Mouse (Mus musculus): ENCODE results near the gene Capn5.
"Not testable (repeated sequence)": the region's sequence is repeated elsewhere in the genome, so short reads cannot be mapped to it uniquely, and the experiment has no call there.

Gene Capn5

DNA sequence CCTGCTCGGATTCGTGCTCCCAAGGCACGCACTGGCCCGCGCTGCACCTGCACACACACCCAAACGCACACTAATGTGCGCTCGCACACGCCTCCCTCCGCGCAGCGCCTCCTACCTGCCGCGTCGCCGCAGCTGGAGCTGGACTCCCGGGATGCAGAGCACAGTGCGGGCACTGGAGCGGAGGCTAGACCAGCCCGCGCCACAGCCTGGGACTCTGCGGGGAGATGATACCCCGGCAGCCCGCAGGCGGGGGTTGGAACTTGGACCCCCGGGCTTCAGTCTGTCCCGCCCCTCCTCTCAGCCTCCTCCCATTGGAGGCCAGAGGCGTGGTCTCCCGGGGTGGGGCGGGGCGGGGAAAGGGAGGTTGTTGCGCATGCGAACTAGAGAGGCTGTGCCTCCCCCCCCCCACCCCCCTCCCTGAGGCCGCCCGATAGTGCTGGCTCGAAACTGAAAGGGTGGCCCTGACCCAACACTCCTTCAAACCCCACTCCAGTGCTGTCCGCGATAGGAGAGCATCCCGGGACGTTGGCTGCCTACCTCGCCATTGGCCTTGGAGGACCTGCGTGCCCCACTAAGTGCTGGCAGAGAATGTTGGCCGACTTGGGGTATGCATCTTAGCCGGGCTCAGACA lies at the start of gene Capn5:
Gene Capn5 (minus strand): TSS at position 346 of the 631 bp plus-strand sequence.
- DNase-seq (ENCODE audit: low spot score): peak; percentile 78

GRCm38 (mm10) chr7:98223796-98224195 lies 45.7 kb upstream of the Capn5 start:
- DNase-seq (ENCODE audit: low spot score): no peak

DNA sequence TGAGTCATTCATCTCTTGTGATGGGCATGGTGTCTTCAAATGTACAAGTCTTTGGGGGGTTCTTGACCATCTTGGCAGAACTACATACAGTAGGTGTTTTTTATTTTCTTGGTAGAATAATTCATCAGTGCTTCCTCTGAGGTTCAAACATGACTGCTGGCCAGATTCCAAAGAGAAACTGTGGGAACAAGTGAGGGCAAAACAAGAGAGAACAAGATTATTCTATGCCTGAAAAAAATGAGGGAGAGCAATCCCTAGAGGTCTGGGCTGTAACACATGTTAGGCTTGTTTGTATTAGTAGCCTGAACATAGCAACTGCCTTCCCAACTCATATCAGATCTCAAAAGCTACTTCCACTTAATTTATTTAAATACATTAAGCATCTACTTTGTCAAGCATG lies 38.6 kb upstream of the Capn5 start:
- DNase-seq (ENCODE audit: low spot score): no peak

DNA sequence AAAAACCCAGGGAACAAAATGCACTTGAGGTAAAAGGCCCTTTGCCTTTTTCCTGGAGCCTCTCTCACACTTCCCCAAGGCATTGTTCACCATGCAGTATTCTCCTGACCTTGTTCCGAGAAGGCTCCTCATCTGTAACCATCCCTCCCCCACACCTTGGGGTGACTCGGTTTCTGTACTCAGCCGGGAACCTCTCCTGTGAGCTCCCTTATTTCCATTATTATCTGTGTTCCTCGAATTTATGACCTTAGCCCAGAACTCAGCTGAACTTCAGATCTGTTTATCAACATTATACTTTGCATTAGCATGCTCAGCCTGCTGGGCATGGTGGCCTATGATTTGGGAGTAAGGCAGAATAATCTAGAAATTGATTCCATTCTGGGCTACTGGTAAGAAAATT lies 24.9 kb upstream of the Capn5 start:
- DNase-seq (ENCODE audit: low spot score): no peak

- DNase-seq (ENCODE audit: low spot score): no peak
These were observed 23.5 kb upstream of the Capn5 start for GRCm38 (mm10) chr7:98201493-98202028.

DNA sequence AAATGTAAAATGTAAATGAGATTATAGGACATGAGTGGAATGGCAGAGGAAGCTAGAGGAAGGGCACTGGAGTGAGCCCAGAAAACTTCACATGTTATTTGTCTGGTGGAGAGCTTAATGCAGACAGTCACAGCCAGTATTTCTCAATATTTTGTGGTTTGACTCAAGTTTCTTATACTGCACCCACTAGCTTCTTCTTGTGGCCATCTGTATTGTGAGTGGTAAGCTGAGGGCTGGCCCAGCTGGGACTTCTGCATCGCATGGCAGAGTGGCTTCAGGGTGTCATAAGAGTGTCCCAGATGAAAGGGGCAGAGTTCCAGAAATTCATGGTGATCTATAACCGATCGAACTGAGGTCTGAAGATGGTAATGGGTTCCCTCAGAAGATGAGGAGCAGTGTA lies 22.3 kb upstream of the Capn5 start:
- DNase-seq (ENCODE audit: low spot score): no peak

DNA sequence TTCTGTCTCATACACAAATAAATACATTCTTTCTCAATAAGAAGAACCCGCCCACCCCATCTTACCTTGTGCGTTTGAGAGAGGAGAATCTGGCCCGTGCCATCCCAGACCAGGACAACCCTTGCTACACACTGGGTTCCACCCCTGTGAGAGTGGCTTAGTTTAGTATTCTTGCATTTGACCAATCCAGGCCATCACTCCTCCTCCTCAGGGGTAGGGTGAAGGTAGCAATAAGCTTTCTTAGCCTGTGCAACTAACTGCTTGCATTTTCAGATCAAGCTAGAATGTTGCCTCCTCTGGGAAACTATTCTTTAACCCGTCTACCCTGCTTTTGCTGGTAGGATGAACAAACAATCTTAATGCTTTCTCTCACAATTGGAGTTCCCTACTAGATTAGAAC lies 21.3 kb upstream of the Capn5 start, which contains the start of gene B3gnt6:
Gene B3gnt6 (minus strand): TSS at position 101 of the 400 bp plus-strand sequence.
- DNase-seq (ENCODE audit: low spot score): no peak

DNA sequence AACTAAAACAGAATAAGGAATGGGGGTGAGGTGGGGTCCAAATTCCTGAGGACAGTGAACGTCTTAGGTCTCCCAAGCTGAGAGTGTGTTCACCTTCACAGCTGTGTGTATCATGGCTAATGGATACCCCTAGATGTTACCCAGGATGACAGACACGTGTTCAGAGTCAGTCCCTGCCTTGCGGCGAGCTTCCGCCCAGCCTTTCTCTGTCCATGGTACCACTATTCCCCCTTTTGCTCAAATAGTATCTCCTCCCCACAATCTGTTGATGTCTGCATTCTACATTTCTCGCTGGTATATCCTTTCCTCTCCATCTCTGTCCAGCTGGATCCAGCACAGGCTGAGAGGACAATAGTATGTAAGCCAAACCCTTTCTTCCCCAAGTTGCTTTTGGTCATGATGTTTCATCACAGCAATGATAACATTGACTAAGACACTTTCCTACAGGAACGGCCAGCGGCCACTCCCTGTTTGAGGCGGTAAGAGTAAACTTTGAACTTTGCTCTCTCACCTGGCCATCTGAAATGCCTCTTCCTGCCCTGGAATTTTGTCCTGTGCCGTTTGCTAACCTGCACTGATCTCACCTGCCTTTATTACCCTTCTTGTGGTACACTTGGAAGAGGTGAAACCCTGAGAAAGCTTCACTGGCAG lies 17.2 kb upstream of the Capn5 start:
- peak; percentile 21 for DNase-seq (ENCODE audit: low spot score)

DNA sequence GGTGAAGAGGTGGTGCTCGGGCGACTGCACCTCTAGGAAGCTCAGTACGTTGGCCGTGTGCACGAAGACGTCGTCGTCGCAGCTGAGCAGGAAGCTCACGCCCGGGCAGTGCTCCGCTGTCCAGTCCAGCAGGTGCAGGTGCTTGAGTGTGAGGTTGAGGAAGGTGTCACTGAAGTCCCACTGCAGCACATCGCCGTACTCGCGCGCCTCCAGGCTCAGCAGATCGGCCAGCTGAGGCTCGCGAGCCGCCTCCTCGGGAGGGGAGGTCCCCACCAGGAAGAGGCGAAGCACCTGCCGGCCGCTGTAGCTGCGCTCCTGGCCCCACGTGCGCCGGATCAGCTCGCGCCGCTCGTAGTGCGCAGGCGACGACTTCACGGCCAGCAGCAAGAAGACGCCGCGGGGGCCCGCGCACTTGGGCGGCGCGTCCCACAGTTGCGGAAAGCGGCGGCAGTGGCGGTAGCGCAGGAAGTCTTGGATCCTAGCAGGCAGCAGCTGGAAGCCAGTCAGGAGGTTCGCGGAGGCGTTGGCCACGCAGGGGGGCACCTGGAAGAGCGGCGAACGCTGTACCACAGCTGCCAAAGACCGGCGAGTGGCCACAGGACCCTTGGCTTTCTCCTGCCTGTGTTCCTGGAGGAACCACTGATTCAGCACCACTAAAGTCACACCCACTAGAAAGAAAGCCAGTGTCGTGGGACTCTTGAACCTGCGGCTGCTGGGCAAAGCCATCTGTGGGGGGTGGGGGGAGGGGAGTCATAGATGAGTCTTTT lies 16.1 kb upstream of the Capn5 start:
- peak; percentile 48 for DNase-seq (ENCODE audit: low spot score)

DNA sequence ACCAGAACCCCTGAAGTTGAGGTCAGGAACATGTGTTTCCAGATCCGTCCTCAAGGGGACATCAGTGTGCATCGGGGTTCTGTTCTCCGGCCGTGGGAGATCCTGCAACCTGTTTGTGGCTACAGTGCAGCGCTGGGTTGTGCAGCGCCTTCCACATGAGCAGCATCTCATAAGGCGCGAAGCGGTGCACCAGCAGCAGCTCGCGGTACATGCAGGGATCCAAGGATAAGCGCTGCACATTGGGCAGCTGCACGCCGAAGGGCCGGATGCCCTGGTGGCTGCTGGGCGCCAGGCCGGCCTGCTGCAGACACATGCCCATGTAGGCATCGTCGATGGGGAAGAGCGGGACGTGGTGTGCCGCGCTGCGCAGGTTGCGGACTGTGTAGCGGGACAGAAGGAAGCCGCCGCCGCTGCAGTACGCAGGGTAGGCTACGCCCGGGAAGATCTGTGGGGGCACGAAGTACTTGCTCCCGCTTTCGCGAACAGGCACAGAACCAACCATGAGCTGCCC lies 15.5 kb upstream of the Capn5 start:
- DNase-seq (ENCODE audit: low spot score): peak; percentile 67

- DNase-seq (ENCODE audit: low spot score): peak; percentile 33
These were observed 13.6 kb upstream of the Capn5 start for GRCm38 (mm10) chr7:98191571-98192250.

DNA sequence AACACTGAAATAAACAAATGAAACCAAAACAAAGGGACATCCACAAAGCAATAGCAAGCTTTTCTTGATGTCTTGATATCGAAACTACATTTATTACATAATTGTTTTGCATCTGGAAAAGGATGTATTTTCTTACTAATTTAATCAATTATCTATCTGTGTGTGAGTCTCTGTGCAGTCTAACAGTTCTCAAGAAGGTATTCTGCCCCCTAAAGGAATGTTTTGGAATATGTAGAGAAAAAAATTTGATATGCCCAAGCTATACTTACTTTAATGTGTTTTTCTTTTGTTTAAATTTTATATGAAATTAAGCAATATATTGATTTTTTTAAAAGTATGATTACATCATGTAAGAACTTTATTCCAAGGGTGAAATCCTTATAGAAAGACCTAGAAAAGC lies 12.5 kb upstream of the Capn5 start:
- peak; percentile 35 for DNase-seq (ENCODE audit: low spot score)

DNA sequence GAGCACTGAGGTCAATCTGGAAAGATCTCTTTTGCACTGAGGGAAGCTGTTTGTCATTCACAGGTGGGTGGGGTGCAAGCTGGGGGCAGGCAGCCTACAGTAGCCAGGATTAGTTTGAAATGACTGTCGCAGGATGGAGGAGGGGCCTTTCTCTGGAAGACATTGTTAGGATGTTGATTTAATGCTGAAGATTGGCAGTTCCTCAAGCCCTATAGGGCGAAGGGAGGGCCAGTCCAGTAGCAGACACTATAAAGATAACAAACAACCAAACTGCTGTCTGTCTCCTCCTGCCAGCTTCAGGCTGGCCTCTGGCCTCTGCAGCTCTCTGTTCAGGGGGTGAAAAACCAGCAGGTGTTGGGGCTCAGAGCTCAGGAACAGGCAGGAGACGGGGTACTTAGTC lies 11.7 kb upstream of the Capn5 start:
- DNase-seq (ENCODE audit: low spot score): no peak

DNA sequence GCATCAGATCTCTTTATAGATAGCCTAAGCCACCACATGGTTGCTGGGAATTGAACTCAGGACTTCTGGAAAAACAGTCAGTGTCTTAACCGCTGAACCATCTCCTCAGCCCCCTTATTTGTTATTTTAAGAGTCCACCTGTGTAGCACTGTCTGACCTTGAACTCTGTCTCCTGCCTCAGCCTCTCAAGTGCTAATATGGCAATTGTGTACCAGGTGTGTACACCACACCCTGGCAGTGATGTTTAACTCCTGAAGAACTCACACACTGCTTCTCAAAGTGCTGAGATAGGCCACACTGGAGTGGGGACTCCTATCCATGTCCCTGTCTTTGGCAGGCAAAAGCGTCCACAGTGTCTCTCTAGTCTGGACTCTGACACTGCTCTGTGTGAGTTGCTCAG lies 10.6 kb upstream of the Capn5 start:
- no peak for DNase-seq (ENCODE audit: low spot score)

GRCm38 (mm10) chr7:98188238-98188637 lies 10.2 kb upstream of the Capn5 start:
- no peak for DNase-seq (ENCODE audit: low spot score)

GRCm38 (mm10) chr7:98187332-98187731 lies 9.3 kb upstream of the Capn5 start:
- not testable (repeated sequence) for DNase-seq (ENCODE audit: low spot score)

- DNase-seq (ENCODE audit: low spot score): no peak
These were observed 8.6 kb upstream of the Capn5 start for GRCm38 (mm10) chr7:98186637-98187036.

DNA sequence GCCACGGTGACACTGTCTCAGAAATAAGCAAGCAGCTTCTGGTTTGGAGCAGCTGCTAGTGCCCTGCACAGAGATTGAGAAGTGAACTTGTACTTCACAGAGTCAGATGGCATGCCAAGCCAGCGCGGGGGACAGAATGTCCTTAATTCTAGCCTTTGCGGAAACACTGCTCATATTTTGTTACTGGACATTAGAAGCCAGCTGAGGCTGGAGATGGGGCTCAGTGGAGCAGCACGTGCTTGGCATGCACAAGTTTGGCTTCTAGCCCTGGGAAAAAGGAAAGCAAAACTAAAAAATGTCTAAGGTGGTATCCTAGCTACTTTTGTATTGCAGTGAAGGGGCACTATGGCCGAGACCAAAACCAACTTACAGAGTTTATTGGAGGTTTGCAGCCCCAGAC lies 7.3 kb upstream of the Capn5 start:
- DNase-seq (ENCODE audit: low spot score): no peak

DNA sequence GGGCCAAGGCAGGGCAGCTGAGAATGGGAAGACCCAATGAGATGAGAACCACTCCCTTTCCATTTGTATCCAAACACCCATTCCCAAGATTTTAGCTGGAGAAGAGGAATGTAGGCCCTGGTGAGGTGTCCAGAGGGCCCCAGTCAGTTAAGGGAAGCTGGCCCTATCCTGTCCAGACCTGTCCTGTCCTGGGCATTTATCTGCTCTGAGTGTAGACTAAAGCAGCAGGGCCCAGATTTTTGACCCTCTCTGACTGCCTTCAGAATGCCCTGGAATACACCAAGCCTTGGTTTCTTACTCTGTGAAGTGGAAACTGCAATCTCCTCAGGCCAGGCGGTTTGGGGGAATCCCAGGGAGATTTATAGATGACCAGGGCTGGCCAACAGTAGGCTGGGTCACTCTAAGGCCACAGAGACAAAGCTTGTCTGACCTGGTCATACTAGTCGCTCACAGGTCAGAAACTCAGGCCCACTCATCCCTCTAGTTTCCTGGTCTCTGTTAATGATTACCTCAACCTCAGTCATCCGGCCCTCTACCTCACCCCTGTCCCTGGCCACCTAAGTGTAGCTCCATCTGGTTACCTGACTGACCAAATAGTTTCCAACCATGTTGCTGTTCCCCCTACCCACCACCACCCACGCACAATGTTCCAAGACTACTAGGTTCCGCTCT lies 622 bp upstream of the Capn5 start:
- no peak for DNase-seq (ENCODE audit: low spot score)

DNA sequence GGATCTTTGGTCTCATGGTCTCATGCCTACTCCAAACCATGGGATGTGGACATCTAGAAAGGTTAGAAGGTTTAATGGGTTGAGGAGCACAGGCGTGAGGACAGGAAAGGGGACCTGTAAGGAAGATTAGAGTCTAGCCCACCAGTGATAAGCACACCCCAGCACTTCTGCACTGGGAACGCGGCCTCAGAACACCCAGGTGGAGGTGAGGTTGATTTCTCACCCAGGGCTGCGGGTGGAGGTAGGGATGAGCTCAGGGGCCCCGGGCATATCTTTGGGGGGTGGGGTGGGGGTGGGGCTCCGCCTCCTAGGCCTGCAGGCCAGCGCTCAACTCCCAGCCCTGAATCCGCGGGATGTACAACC lies 527 bp downstream of the Capn5 start:
- DNase-seq (ENCODE audit: low spot score): no peak

GRCm38 (mm10) chr7:98177071-98177485 lies 996 bp downstream of the Capn5 start:
- DNase-seq (ENCODE audit: low spot score): no peak

Measured in retina, embryonic 14.5 days (tissue).